Mouse (Mus musculus): Measurements from ENCODE around the gene Oser1.

Oser1 gene

DNA sequence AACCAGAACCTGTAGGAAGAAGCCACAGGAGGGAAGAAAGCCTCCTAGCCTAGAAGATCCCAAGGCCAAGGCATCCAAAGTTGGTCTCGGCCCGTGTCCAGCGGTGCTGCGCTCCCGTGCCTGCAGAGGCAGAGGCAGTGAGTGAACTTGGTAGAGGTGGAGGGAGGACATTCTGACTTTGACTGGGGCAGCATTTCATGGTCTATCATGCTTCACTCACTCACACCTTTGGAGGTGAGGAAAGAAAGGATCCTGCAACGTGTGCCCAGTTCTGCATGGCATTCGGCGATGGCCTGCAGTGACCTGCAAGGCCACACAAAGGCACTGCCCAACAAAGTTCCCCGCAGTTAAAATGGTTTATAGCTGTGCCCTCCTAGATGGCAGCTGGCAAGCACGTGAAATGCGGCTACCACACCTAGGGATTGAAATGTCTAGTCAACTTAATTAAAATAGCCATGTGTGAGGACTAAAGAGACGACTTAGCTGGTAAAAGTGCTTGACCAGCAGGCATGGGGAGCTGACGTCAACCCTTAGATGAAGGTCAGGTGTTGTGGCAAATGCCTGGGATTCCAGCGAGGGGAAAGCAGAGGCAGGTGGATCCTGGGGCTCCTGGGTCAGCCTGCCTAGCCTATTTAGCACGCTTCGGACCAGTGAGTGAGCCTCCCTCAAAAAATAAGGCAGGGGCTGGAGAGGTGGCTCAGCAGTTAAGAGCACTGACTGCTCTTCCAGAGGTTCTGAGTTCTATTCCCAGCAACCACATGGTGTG is 63.5 kb downstream of the Oser1 start:
- in situ Hi-C loops (cut with MboI, MseI), result no loop called here

DNA sequence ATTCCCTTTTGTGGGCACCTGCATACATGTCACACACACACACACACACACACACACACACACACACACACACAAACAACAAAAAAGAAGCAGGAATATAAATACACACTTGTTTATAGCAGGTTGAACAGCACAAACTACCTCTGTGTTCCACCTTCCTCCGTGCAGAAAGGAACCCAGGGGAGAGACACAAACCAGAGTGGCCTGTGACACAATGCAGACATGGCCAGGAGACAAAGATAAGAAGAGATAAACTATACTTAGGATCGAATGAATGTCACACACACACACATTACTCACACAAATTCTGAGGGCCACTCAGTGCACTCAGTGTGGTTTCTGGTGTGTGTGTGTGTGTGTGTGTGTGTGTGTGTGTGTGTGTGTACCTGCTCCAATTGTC is 65.2 kb downstream of the Oser1 start:
- in situ Hi-C loops (cut with MboI, MseI), result no loop called here

DNA sequence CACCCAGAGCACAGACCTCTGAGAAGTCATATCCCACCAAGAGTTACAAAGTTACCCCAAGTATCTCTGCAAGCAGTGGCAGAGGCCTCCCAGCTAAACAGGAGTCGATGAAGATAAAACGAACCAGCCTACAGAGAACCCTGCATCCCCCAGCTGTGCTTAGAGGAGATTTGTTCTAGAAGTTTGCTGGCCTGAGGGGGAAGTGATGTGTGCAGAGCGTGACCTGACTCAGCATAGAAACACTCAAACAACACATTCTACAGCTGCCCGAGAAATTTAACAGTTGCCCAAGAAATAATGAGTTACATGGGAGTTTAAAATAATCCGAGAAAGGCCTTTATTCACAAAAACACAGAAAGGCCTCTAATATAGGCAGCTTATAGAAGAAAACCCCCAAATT is 65.8 kb downstream of the Oser1 start:
- in situ Hi-C loops (cut with MboI, MseI), result no loop called here

DNA sequence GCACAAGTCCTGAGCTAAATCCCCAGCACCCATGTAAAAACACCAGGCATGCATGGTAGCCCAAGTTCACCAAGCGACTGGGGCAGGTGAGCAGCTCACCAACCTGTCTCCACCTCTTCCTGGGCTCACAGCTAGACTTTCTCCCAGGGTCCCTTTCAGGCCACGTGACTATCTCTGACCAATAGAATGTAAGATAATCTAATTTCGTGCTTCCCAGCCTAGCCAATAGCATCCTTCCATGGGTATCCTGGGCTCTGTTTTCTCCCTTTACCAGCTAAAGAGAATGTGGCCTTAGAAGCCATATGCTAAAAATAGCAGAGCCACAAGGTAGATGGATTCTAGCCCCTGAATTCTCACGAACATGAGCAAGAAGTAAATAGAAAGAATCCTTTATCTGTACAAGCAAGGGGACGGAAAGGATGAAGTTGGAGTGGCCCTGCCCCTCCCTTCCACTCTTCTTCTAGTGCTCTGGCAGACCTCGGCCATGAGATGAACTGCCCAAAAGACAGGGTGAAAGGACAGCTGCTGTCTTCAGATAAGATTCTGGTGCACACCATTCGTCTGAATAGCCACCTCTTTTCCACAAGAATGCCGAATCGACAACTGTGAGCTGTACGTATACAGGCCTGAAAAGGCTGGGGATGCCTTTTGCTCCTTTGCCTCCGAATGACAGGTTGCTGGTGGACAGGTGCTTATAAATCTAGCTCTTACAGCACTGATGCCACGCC is 68.2 kb downstream of the Oser1 start:
- in situ Hi-C loops (cut with MboI, MseI), result no loop called here

Measured in T-helper 2 cell (primary cell).